Mouse (Mus musculus) MEL (cell line): Measurements from ENCODE around the gene Zeb2. TPM values are rescaled to one million over a fixed set of nuclear protein-coding genes. Genes with fewer than 3 reads are reported as not detected.
A peak's percentile ranks its signal among the peaks of the same experiment; 100 is the strongest.

Experiments used
- DNase-seq: peaks from one replicate; pipeline ENCODE4 v3.0.0; 2011; ENCODE audit warnings: low read depth, low spot score
- H3K27ac ChIP-seq: 2 replicates; pipeline ENCODE4 v1.5.1; 2012; ENCODE audit warnings: low read depth, mild to moderate bottlenecking, control low read depth, low read length, moderate library complexity; ENCODE audit not compliant: control insufficient read depth
- H3K27me3 ChIP-seq, 2 experiments: fragments of 150-350 bp in 1 of 2; sonication (generic) in 1 of 2; 2 replicates each; pipeline ENCODE4 v1.6.1; 2012; ENCODE audit warnings: low read length in 2 of 2, mild to moderate bottlenecking in 2 of 2, improper control_type of control experiment in 1 of 2, moderate library complexity in 1 of 2; ENCODE audit not compliant: insufficient read depth in 2 of 2, control insufficient read depth in 1 of 2
- H3K36me3 ChIP-seq, 2 experiments: 2 replicates each; pipeline ENCODE4 v1.6.1; 2012 to 2014; ENCODE audit warnings: low read length in 2 of 2, improper control_type of control experiment in 1 of 2, inconsistent platforms in 1 of 2, mild to moderate bottlenecking in 1 of 2; ENCODE audit not compliant: insufficient read depth in 2 of 2, control insufficient read depth in 1 of 2
- H3K4me1 ChIP-seq, 2 experiments: fragments of 150-350 bp in 1 of 2; sonication (generic) in 1 of 2; 2 replicates each; pipeline ENCODE4 v1.6.1; 2012; ENCODE audit warnings: low read length in 2 of 2, improper control_type of control experiment in 1 of 2, mild to moderate bottlenecking in 1 of 2; ENCODE audit not compliant: insufficient read depth in 2 of 2, control insufficient read depth in 1 of 2
- H3K4me3 ChIP-seq, 2 experiments: fragments of 150-350 bp in 1 of 2; sonication (generic) in 1 of 2; 2 replicates each; pipeline ENCODE4 v1.5.1; 2012; ENCODE audit warnings: low read depth in 2 of 2, low read length in 2 of 2, mild to moderate bottlenecking in 2 of 2, moderate library complexity in 2 of 2, control low read depth in 1 of 2, improper control_type of control experiment in 1 of 2; ENCODE audit not compliant: control insufficient read depth in 1 of 2, insufficient read depth in 1 of 2
- H3K79me2 ChIP-seq: 2 replicates; pipeline ENCODE4 v1.6.1; 2012; ENCODE audit warnings: mild to moderate bottlenecking, low read length, moderate library complexity; ENCODE audit not compliant: control insufficient read depth, poor library complexity, insufficient read depth
- H3K9ac ChIP-seq: 2 replicates; pipeline ENCODE4 v1.6.1; 2012; ENCODE audit warnings: low read depth, mild to moderate bottlenecking, control low read depth, low read length, moderate library complexity; ENCODE audit not compliant: control insufficient read depth, poor library complexity, severe bottlenecking
- H3K9me3 ChIP-seq: fragments of 150-350 bp; sonication (generic); replicated peaks from 2 replicates; pipeline ENCODE4 v1.6.1; 2012; ENCODE audit warnings: mild to moderate bottlenecking, low read length, improper control_type of control experiment, moderate library complexity; ENCODE audit not compliant: insufficient read depth
- BHLHE40 ChIP-seq: IDR thresholded peaks from 2 replicates; pipeline ENCODE4 v1.6.1; 2012; ENCODE audit warnings: low read depth, mild to moderate bottlenecking, inconsistent platforms, low read length, improper control_type of control experiment, borderline replicate concordance
- CHD1 ChIP-seq: IDR thresholded peaks from 2 replicates; pipeline ENCODE4 v1.6.1; 2012; ENCODE audit warnings: low read depth, mild to moderate bottlenecking, inconsistent platforms, low read length, improper control_type of control experiment
- CHD2 ChIP-seq: IDR thresholded peaks from 2 replicates; pipeline ENCODE4 v1.6.1; 2011; ENCODE audit warnings: low read length, improper control_type of control experiment
- CTCF ChIP-seq, 3 experiments: IDR thresholded peaks in 2 of 3; conservative IDR thresholded peaks in 1 of 3; 2 replicates each; pipeline ENCODE4 v1.5.1; 2011 to 2012; ENCODE audit warnings: low read length in 3 of 3, low read depth in 2 of 3, mild to moderate bottlenecking in 2 of 3, improper control_type of control experiment in 1 of 3, inconsistent platforms in 1 of 3, mixed read lengths in 1 of 3, moderate library complexity in 1 of 3; ENCODE audit not compliant: control insufficient read depth in 1 of 3, insufficient read depth in 1 of 3, poor library complexity in 1 of 3, severe bottlenecking in 1 of 3
- E2F4 ChIP-seq: IDR thresholded peaks from 2 replicates; pipeline ENCODE4 v1.6.1; 2011; ENCODE audit warnings: low read depth, low read length, improper control_type of control experiment, borderline replicate concordance
- ELF1 ChIP-seq: IDR thresholded peaks from 2 replicates; pipeline ENCODE4 v1.6.1; 2014; ENCODE audit warnings: low read depth, mild to moderate bottlenecking, inconsistent platforms, low read length, improper control_type of control experiment, moderate library complexity
- EP300 ChIP-seq, 2 experiments: IDR thresholded peaks; 2 replicates each; pipeline ENCODE4 v1.6.1; 2011; ENCODE audit warnings: improper control_type of control experiment in 2 of 2, low read length in 2 of 2, low read depth in 1 of 2, mild to moderate bottlenecking in 1 of 2
- ETS1 ChIP-seq: IDR thresholded peaks from 2 replicates; pipeline ENCODE4 v1.6.1; 2012; ENCODE audit warnings: low read depth, mild to moderate bottlenecking, inconsistent platforms, low read length, improper control_type of control experiment, moderate library complexity
- GATA1 ChIP-seq: IDR thresholded peaks from 2 replicates; pipeline ENCODE4 v1.6.1; 2011; ENCODE audit warnings: low read depth, low read length, improper control_type of control experiment
- HCFC1 ChIP-seq: IDR thresholded peaks from 2 replicates; pipeline ENCODE4 v1.6.1; 2012; ENCODE audit warnings: low read depth, mild to moderate bottlenecking, inconsistent platforms, low read length, improper control_type of control experiment, moderate library complexity
- JUND ChIP-seq: IDR thresholded peaks from 2 replicates; pipeline ENCODE4 v1.6.1; 2011; ENCODE audit warnings: low read depth, mild to moderate bottlenecking, improper control_type of control experiment, low read length
- MAX ChIP-seq: IDR thresholded peaks from 2 replicates; pipeline ENCODE4 v1.6.1; 2011; ENCODE audit warnings: low read length, improper control_type of control experiment
- MYC ChIP-seq: IDR thresholded peaks from 2 replicates; pipeline ENCODE4 v1.6.1; 2011; ENCODE audit warnings: low read depth, mild to moderate bottlenecking, low read length, improper control_type of control experiment, moderate library complexity
- RAD21 ChIP-seq: IDR thresholded peaks from 2 replicates; pipeline ENCODE4 v1.6.1; 2011; ENCODE audit warnings: mild to moderate bottlenecking, low read depth, low read length, improper control_type of control experiment
- RCOR1 ChIP-seq: IDR thresholded peaks from 2 replicates; pipeline ENCODE4 v1.6.1; 2012; ENCODE audit warnings: low read depth, mild to moderate bottlenecking, inconsistent platforms, low read length, improper control_type of control experiment
- SMC3 ChIP-seq: IDR thresholded peaks from 2 replicates; pipeline ENCODE4 v1.6.1; 2011; ENCODE audit warnings: low read depth, low read length, improper control_type of control experiment
- TAL1 ChIP-seq: IDR thresholded peaks from 2 replicates; pipeline ENCODE4 v1.6.1; 2012; ENCODE audit warnings: mild to moderate bottlenecking, inconsistent platforms, low read length, moderate library complexity, mixed read lengths
- TBP ChIP-seq: IDR thresholded peaks from 2 replicates; pipeline ENCODE4 v1.8.0; 2011; ENCODE audit warnings: low read depth, low read length, improper control_type of control experiment
- UBTF ChIP-seq: IDR thresholded peaks from 2 replicates; pipeline ENCODE4 v1.6.1; 2012; ENCODE audit warnings: low read depth, mild to moderate bottlenecking, inconsistent platforms, low read length, improper control_type of control experiment, moderate library complexity, borderline replicate concordance; ENCODE audit not compliant: insufficient read depth
- USF2 ChIP-seq, 2 experiments: IDR thresholded peaks; 2 replicates each; pipeline ENCODE4 v1.6.1; 2011 to 2012; ENCODE audit warnings: improper control_type of control experiment in 2 of 2, low read length in 2 of 2, borderline replicate concordance in 1 of 2, inconsistent platforms in 1 of 2, low read depth in 1 of 2, mild to moderate bottlenecking in 1 of 2; ENCODE audit not compliant: insufficient read depth in 1 of 2
- ZKSCAN1 ChIP-seq: IDR thresholded peaks from 2 replicates; pipeline ENCODE4 v1.6.1; 2012; ENCODE audit warnings: low read depth, mild to moderate bottlenecking, inconsistent platforms, low read length, improper control_type of control experiment, moderate library complexity
- ZMIZ1 ChIP-seq: IDR thresholded peaks from 2 replicates; pipeline ENCODE4 v1.6.1; 2012; ENCODE audit warnings: low read depth, mild to moderate bottlenecking, inconsistent platforms, low read length, improper control_type of control experiment, moderate library complexity
- ZNF384 ChIP-seq: IDR thresholded peaks from 2 replicates; pipeline ENCODE4 v1.6.1; 2012; ENCODE audit warnings: low read depth, mild to moderate bottlenecking, inconsistent platforms, low read length, improper control_type of control experiment
- polyA plus RNA-seq, 2 experiments: library from polyadenylated mRNA; stranded (reverse) in 1 of 2; unstranded in 1 of 2; fragments of >175 nt in 1 of 2; fragments of >200 nt in 1 of 2; gene quantifications; 2 replicates each; pipeline versions ENCODE4 v1.2.1 to v1.2.4; 2012; ENCODE audit warnings: low replicate concordance in 2 of 2, low read depth in 1 of 2; ENCODE audit not compliant: insufficient read length in 2 of 2, insufficient read depth in 1 of 2, missing spikeins in 1 of 2
- total RNA-seq: library from RNA; depleted of rRNA; stranded (reverse); fragments of 300-350 nt; gene quantifications from 2 replicates; pipeline ENCODE4 v1.2.3, GENCODE M21; 2012

Gene Zeb2
- total and polyA plus RNA-seq, 3 experiments: 12.8 to 12.9 TPM; not detected in 1

- TF ChIP-seq RCOR1: no peak
- no peak for TF ChIP-seq CTCF (IDR thresholded peaks at IDR 0.05 in 2 of 3, conservative IDR thresholded peaks at IDR 0.05 in 1 of 3; ENCODE audit: control insufficient read depth in 1 of 3, insufficient read depth in 1 of 3, low read depth in 2 of 3, low read length in 3 of 3, poor library complexity in 1 of 3, severe bottlenecking in 1 of 3)
- no peak for TF ChIP-seq UBTF
- TF ChIP-seq ZMIZ1: no peak
- no peak for TF ChIP-seq CHD2
- TF ChIP-seq ETS1: peak; percentile 21; the same call in 1 of the 2 replicates
- TF ChIP-seq RAD21: no peak
- no peak for TF ChIP-seq GATA1
- TF ChIP-seq JUND: no peak
- no peak for TF ChIP-seq E2F4
- TF ChIP-seq CHD1: no peak
- TF ChIP-seq HCFC1: no peak
These were observed 59.0 kb downstream of the Zeb2 start (continued) for GRCm38 (mm10) chr2:45058183-45058582.

- no peak for TF ChIP-seq GATA1
- 0 out of 2 replicates have a peak, but pooled peaks have one; percentile 40 for TF ChIP-seq ZNF384
- TF ChIP-seq USF2 (IDR thresholded peaks at IDR 0.05; ENCODE audit: borderline replicate concordance in 1 of 2, insufficient read depth in 1 of 2, low read depth in 1 of 2, low read length in 2 of 2): no peak
- no peak for TF ChIP-seq TBP
These were observed 60.2 kb downstream of the Zeb2 start for GRCm38 (mm10) chr2:45056856-45057562.

GRCm38 (mm10) chr2:45055926-45056325 is 61.3 kb downstream of the Zeb2 start:
- Histone ChIP-seq H3K27me3 (no peaks in the 10 kb centered on the region), H3K79me2 (peaks cover 29% of the 10 kb centered on the region), H3K36me3 (peaks cover 0 to 64% of the 10 kb centered on the region in 2 experiments; a peak in 3 of 4 replicates), H3K4me1 (peaks cover 33 to 59% of the 10 kb centered on the region in 2 experiments), H3K9ac (peak overlapping the region; percentile 26; the same call in 1 of the 2 replicates), H3K9me3 (no peaks in the 10 kb centered on the region), H3K4me3 (no peak overlapping the region), H3K27ac (peak overlapping the region; percentile 84)
- TF ChIP-seq ZKSCAN1 (no peak), ETS1 (no peak), EP300 (IDR thresholded peaks at IDR 0.05; ENCODE audit: low read depth in 1 of 2, low read length in 2 of 2) (peak in 1 of 2 experiments; percentile 34; a peak in 1 of 4 replicates), MYC (no peak), CTCF (IDR thresholded peaks at IDR 0.05 in 2 of 3, conservative IDR thresholded peaks at IDR 0.05 in 1 of 3; ENCODE audit: control insufficient read depth in 1 of 3, insufficient read depth in 1 of 3, low read depth in 2 of 3, low read length in 3 of 3, poor library complexity in 1 of 3, severe bottlenecking in 1 of 3) (no peak), TBP (no peak), MAX (no peak), BHLHE40 (no peak), TAL1 (peak; percentile 68), ELF1 (no peak), SMC3 (no peak), GATA1 (no peak)
- DNase-seq: peak; percentile 46

More at GRCm38 (mm10) chr2:45056856-45057562, 60.2 kb downstream of the Zeb2 start:
- Histone ChIP-seq H3K27me3 (no peaks in the 10 kb centered on the region), H3K4me3 (no peak overlapping the region), H3K79me2 (peaks cover 31% of the 10 kb centered on the region), H3K27ac (no peak overlapping the region), H3K4me1 (peaks cover 33 to 48% of the 10 kb centered on the region in 2 experiments), H3K9me3 (no peaks in the 10 kb centered on the region), H3K9ac (no peak overlapping the region), H3K36me3 (peaks cover 0 to 57% of the 10 kb centered on the region in 2 experiments; a peak in 3 of 4 replicates)
- no peak for DNase-seq
